Mouse (Mus musculus) urinary bladder, postnatal 10 days (tissue): Measurements from ENCODE around the gene Btbd17.
A peak's percentile ranks its signal among the peaks of the same experiment; 100 is the strongest.

Source experiments
- DNase-seq: peaks from one replicate; pipeline ENCODE4 v3.0.0; 2022; ENCODE audit warnings: low spot score

Gene Btbd17

GRCm38 (mm10) chr11:114803990-114804389 lies 8.2 kb upstream of the Btbd17 start:
- no peak for DNase-seq

- DNase-seq: no peak
These were observed 7.0 kb upstream of the Btbd17 start for GRCm38 (mm10) chr11:114802540-114803267.

GRCm38 (mm10) chr11:114801906-114802305 lies 6.2 kb upstream of the Btbd17 start:
- DNase-seq: no peak

- DNase-seq: no peak
These were observed 2.9 kb upstream of the Btbd17 start, which contains the start of gene Gpr142 for GRCm38 (mm10) chr11:114798624-114799023. Gene Gpr142 (plus strand): TSS chr11:114798924.

GRCm38 (mm10) chr11:114797981-114798380 lies 2.2 kb upstream of the Btbd17 start:
- no peak for DNase-seq

GRCm38 (mm10) chr11:114797176-114797575 lies 1.4 kb upstream of the Btbd17 start:
- DNase-seq: no peak

GRCm38 (mm10) chr11:114795231-114795746 lies 456 bp downstream of the Btbd17 start:
- no peak for DNase-seq

GRCm38 (mm10) chr11:114794691-114795090 lies 1.1 kb downstream of the Btbd17 start:
- DNase-seq: no peak

- DNase-seq: no peak
These were observed 1.7 kb downstream of the Btbd17 start for GRCm38 (mm10) chr11:114793868-114794545.

GRCm38 (mm10) chr11:114792931-114793494 lies 2.7 kb downstream of the Btbd17 start:
- no peak for DNase-seq

- no peak for DNase-seq
These were observed 3.8 kb downstream of the Btbd17 start for GRCm38 (mm10) chr11:114791891-114792411.

- no peak for DNase-seq
These were observed 4.3 kb downstream of the Btbd17 start for GRCm38 (mm10) chr11:114791351-114791889.

- DNase-seq: no peak
These were observed 4.9 kb downstream of the Btbd17 start for GRCm38 (mm10) chr11:114790841-114791240.

GRCm38 (mm10) chr11:114790171-114790570 lies 5.6 kb downstream of the Btbd17 start:
- DNase-seq: no peak

- no peak for DNase-seq
These were observed 6.0 kb downstream of the Btbd17 start for GRCm38 (mm10) chr11:114789716-114790115.

GRCm38 (mm10) chr11:114789061-114789714 lies 6.6 kb downstream of the Btbd17 start:
- peak; percentile 54 for DNase-seq

GRCm38 (mm10) chr11:114787611-114788010 lies 8.1 kb downstream of the Btbd17 start:
- no peak for DNase-seq

- DNase-seq: no peak
These were observed 9.4 kb downstream of the Btbd17 start for GRCm38 (mm10) chr11:114786326-114786725.

GRCm38 (mm10) chr11:114785892-114786291 lies 9.9 kb downstream of the Btbd17 start:
- no peak for DNase-seq

- DNase-seq: no peak
These were observed 15.7 kb downstream of the Btbd17 start for GRCm38 (mm10) chr11:114780076-114780475.

GRCm38 (mm10) chr11:114771896-114772295 lies 23.8 kb downstream of the Btbd17 start:
- DNase-seq: no peak

- DNase-seq: no peak
These were observed 25.8 kb downstream of the Btbd17 start for GRCm38 (mm10) chr11:114769911-114770310.
